Mouse (Mus musculus) thymus, postnatal 0 days (tissue): ENCODE results near the gene Ndufs6. TPM values are rescaled to one million over a fixed set of nuclear protein-coding genes. Genes with fewer than 3 reads are reported as not detected.

Experiments
- DNase-seq: peaks from one replicate; pipeline ENCODE4 v3.0.0-alpha.2; 2015; ENCODE audit warnings: low spot score
- polyA plus RNA-seq: library from polyadenylated mRNA; unstranded; fragments of >200 nt; fragmentation: Nextera tagmentation; extraction: Ambion mirVana; gene quantifications from 2 replicates; pipeline ENCODE4 v1.2.1, GENCODE M21; 2015

The Ndufs6 gene
- polyA plus RNA-seq, 1 experiment from 2014 or later: 405 TPM

DNA sequence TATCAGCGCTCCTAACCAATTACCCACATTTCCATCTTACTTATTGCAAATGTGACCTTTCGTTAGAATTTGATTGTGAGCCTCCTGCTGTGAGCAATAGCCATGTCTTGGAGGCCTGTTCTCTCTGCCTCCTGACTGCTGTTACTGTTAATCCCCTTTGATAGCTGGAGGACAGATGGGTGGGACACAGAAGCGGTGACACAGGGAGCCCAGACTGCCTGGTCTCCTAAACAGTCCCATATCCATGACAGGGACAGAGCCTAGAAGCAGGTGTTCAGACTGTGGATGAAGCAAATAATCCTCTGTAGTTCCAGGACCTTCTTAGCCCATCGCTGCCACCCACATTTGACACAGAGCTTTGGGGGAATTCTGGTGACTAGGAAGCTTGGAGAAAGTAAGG lies 21.9 kb downstream of the Ndufs6 start:
- DNase-seq: no peak

GRCm38 (mm10) chr13:73306085-73306410 lies 22.3 kb downstream of the Ndufs6 start:
- no peak for DNase-seq

- DNase-seq: no peak
These were observed 22.8 kb downstream of the Ndufs6 start for GRCm38 (mm10) chr13:73305398-73306084.

DNA sequence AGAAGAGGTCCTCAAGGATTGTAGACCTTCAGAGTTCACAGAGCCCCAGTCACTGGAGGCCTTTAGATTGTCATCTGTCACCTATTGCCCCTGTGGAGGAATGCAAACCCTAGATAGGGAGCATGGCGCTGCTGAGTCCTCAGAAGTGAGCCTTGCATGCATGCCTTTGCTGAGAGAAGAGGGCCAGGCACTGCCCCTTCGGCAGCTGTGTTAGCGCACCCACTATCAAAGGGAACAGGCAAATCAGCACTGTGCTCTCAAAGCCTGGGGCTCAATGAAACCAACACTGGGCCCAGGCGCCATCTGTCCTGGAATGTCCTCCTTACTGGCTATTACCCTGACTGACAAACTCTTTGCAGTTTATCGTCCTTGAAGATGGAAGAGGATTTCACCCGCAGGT lies 23.6 kb downstream of the Ndufs6 start:
- DNase-seq: no peak

- no peak for DNase-seq
These were observed 29.0 kb downstream of the Ndufs6 start for GRCm38 (mm10) chr13:73299322-73299721.

- no peak for DNase-seq
These were observed 29.6 kb downstream of the Ndufs6 start for GRCm38 (mm10) chr13:73298717-73299116.

DNA sequence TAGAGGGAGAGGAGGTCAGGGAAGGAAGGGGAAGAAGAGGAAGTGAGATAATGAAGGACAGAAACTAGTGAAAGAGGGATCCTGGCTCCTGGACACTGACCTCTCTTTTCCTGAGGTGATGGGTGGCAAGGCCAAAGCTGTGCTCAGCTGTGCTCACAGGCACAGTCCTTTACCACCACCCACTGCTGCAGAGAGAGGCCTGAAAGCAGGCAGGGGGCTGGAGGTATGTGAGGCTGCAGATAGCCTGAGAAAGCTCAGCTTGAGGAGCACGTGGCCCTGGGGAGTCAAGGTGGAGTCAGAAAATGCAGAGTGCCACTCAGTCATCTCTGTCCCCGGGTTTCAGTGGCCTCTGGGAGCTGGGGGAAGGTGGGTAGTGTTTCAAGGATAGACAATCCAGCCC lies 37.2 kb downstream of the Ndufs6 start:
- DNase-seq: no peak

GRCm38 (mm10) chr13:73290206-73290605 lies 38.1 kb downstream of the Ndufs6 start:
- DNase-seq: no peak

GRCm38 (mm10) chr13:73283534-73283933 lies 44.8 kb downstream of the Ndufs6 start:
- no peak for DNase-seq

DNA sequence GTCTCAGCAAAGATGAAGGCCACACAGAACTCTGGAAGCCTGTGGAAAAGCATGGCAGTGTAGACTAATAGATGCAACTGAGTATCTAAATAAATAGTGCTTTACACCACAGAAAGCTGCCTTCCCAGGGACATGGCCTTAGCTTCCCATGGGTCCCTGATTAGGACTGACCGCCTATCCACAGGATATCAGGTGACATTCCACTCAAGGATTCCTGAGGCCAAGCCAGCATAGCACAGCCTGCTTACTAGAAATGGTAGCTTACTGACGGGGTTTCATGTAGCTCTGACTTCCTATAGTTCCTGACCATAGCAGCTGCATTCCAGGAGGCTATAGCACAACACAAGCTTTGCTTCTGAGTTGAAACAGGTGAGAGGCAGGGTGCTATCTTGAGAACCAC lies 45.9 kb downstream of the Ndufs6 start:
- DNase-seq: no peak

DNA sequence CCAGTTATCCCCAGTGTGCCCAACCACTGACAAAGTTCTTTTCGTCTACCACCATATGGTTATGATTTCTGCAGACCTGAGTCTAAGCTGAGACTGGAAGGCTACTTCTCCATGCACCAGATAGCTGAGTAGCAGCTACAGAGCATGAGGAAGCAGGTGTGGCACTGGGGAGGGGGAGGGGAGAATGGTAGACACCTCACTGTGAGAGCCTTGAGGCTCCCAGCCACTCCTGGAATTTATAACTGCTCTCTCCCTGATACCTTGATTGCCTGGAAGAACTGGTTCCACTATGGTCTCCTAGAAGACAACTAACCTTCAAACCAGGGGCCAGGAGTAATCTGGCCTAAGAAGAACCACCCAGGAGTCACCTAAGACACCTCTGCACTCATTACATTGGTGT lies 49.1 kb downstream of the Ndufs6 start:
- no peak for DNase-seq

DNA sequence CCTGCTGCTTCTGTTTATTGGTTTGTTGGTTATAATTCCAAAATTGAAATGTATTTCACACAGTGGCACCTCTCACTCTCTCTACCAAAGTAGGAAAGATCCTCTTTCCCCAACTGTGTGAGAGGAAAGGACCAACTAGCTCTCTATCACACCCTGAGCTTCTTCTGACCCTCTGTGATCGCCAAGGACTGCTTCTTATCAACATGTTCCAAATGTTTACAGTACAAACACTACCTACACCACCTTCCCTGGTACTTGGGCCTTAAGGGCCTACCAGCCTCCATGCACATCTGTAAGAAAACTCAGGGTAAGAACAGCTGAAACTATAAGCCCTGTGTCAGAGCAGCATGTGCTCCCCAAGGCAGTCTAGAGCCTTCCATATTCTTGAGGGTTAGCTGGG lies 50.5 kb downstream of the Ndufs6 start:
- no peak for DNase-seq

DNA sequence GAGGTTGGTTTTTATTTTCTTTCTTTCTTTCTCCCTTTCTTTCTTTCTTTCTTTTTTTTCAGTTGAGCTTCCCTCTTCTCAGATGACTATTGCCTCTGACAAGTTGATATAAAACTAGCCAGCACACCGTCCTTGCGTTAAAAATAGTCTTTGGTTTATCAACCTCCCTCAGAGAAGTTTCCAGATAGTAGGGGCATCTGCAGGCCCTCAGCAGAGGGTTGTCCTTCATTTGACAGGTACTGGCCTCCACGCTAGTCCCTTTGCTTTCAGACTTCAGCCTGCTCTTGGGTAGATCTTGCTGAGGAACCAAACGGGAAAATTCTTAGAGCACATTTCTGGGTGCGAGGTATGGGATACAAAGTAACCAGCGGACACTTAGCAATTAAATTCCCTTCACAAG lies 51.0 kb downstream of the Ndufs6 start:
- no peak for DNase-seq

- no peak for DNase-seq
These were observed 54.8 kb downstream of the Ndufs6 start for GRCm38 (mm10) chr13:73273536-73273935.

DNA sequence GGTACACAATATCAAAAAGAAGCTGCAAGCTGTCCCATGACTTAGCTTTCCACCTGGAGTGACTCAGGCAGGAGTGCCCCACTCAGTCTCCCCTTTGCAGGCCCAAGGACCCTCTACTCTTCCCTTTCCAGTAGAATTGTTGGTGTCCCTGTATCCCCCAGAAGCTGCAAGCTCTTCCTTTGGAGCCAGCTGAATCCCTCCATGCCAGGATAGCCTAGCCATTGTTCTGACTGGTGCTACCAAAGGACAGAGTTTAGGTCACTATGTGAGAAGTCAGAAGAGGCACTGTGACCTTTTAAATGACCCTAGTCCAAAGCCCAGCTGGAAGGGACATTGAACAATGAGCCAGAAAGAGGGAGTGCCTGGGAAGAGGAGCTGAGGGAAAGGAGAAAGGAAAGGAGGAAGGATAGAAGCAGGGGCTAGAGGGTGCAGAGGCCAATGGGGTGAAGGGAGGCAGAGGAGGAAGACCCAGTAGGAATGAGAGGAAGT lies 55.5 kb downstream of the Ndufs6 start:
- no peak for DNase-seq

- DNase-seq: no peak
These were observed 56.8 kb downstream of the Ndufs6 start for GRCm38 (mm10) chr13:73271336-73272242.

- DNase-seq: no peak
These were observed 57.8 kb downstream of the Ndufs6 start for GRCm38 (mm10) chr13:73270451-73271081.

- no peak for DNase-seq
These were observed 58.5 kb downstream of the Ndufs6 start for GRCm38 (mm10) chr13:73269891-73270290.
